Mouse (Mus musculus) heart, embryonic 15.5 days (tissue): Measurements from ENCODE around the gene Klhl35. TPM values are rescaled to one million over a fixed set of nuclear protein-coding genes. Genes with fewer than 3 reads are reported as not detected.

Source experiments
- ATAC-seq: fragments of 200-750 bp; cut with Nextera tagmentation; replicated peaks from 2 replicates; pipeline ENCODE4 v1.8.0; 2017; ENCODE audit warnings: low read depth, moderate TSS enrichment; ENCODE audit not compliant: insufficient number of reproducible peaks, insufficient read depth, low FRiP score
- H3K27ac ChIP-seq: fragments of 300-500 bp; sonication (generic); 2 replicates; pipeline ENCODE4 v1.5.1; 2015; ENCODE audit warnings: mild to moderate bottlenecking, inconsistent platforms
- H3K27me3 ChIP-seq: fragments of 300-500 bp; sonication (generic); 2 replicates; pipeline ENCODE4 v1.6.1; 2015; ENCODE audit warnings: inconsistent platforms
- H3K36me3 ChIP-seq: fragments of 300-500 bp; sonication (generic); 2 replicates; pipeline ENCODE4 v1.6.1; 2015; ENCODE audit warnings: mild to moderate bottlenecking, inconsistent platforms
- H3K4me1 ChIP-seq: fragments of 300-500 bp; sonication (generic); replicated peaks from 2 replicates; pipeline ENCODE4 v1.6.1; 2015; ENCODE audit warnings: inconsistent platforms
- H3K4me2 ChIP-seq: fragments of 300-500 bp; sonication (generic); 2 replicates; pipeline ENCODE4 v1.6.1; 2015; ENCODE audit warnings: inconsistent platforms, mild to moderate bottlenecking, moderate library complexity
- H3K4me3 ChIP-seq: fragments of 300-500 bp; sonication (generic); 2 replicates; pipeline ENCODE4 v1.5.1; 2015; ENCODE audit warnings: mild to moderate bottlenecking, inconsistent platforms
- H3K9ac ChIP-seq: fragments of 300-500 bp; sonication (generic); 2 replicates; pipeline ENCODE4 v1.6.1; 2015; ENCODE audit warnings: mild to moderate bottlenecking, inconsistent platforms
- H3K9me3 ChIP-seq: fragments of 300-500 bp; sonication (generic); replicated peaks from 2 replicates; pipeline ENCODE4 v1.6.1; 2016; ENCODE audit warnings: inconsistent platforms
- WGBS: fragments of 180-500 bp; shearing (Covaris S2); methylation state at CpG from one replicate; pipeline ENCODE4 v1.1.7; 2015; ENCODE audit warnings: mixed read lengths; 5-methylcytosine and 5-hydroxymethylcytosine counted together
- polyA plus RNA-seq: library from polyadenylated mRNA; unstranded; fragments of >200 nt; fragmentation: Nextera tagmentation; extraction: Ambion mirVana; gene quantifications from 2 replicates; pipeline ENCODE4 v1.2.1, GENCODE M21; 2015

Klhl35 gene
- polyA plus RNA-seq, 1 experiment from 2014 or later = 0.73 TPM

DNA sequence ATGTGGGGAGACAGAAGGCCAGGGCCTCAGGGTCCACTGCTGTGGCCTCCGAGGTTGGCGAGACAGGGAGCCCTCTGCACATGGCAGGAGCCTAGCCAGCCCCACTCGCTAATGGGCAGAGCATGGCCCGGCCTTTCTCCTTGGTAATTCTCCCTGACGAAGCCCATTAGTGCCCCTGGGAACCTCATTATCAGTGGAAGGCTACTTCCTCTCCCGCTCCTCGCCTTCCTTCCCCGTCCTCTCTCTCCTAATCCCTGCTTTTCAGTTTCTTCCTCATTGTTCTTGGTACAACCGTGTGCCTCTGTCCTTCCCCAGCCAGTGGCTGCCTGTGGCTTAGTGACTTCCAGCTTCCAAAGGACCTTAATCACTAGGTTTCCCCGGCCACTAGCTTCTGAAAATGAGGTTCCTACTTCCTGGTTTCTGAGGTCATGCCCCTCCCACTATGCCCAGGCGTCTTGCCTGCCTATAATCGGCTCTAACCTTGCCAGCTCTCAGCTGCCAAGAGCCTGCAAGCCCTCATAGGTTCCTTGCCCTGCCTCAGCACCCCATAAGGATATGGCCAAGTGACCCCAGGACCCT lies 31.0 kb upstream of the Klhl35 start:
- peaks cover 37% of the 10 kb centered on the region for H3K4me1 ChIP-seq
- WGBS = 47% methylated on average over 12 of the region's 12 CpGs
- no peak for ATAC-seq
- no peak overlapping the region; the same call in 1 of the 2 replicates for H3K9ac ChIP-seq
- H3K27me3 ChIP-seq = no peaks in the 10 kb centered on the region
- H3K9me3 ChIP-seq = no peaks in the 10 kb centered on the region
- H3K27ac ChIP-seq = no peak overlapping the region
- H3K36me3 ChIP-seq = no peaks in the 10 kb centered on the region; the same call in 1 of the 2 replicates
- H3K4me3 ChIP-seq = no peak overlapping the region
- no peak overlapping the region for H3K4me2 ChIP-seq

DNA sequence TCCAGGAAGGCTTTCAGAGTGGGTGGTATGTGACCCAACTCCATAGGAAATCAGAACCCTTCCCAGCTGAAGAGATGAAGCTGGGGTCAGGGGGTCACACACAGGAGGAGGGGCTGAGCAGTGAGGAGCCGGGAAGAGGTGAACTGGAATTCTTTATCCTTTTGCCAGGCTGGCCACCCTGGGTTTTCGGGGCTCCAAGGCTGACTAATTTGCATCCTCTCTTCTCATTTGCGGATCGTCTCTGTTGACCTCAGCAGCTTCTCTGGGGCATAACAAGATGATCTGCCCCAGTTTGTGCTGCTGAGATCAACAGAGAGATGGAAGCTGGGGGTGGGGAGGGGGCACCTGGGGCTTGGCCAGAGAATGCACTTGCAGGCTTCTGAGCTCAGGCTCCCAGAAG lies 29.3 kb upstream of the Klhl35 start:
- no peaks in the 10 kb centered on the region for H3K9me3 ChIP-seq
- H3K27ac ChIP-seq = no peak overlapping the region
- no peaks in the 10 kb centered on the region for H3K27me3 ChIP-seq
- WGBS = 42% methylated on average over 4 of the region's 4 CpGs
- H3K36me3 ChIP-seq = no peaks in the 10 kb centered on the region; the same call in 1 of the 2 replicates
- H3K9ac ChIP-seq = no peak overlapping the region
- H3K4me2 ChIP-seq = no peak overlapping the region
- ATAC-seq = no peak
- peaks cover 45% of the 10 kb centered on the region for H3K4me1 ChIP-seq
- no peak overlapping the region for H3K4me3 ChIP-seq

DNA sequence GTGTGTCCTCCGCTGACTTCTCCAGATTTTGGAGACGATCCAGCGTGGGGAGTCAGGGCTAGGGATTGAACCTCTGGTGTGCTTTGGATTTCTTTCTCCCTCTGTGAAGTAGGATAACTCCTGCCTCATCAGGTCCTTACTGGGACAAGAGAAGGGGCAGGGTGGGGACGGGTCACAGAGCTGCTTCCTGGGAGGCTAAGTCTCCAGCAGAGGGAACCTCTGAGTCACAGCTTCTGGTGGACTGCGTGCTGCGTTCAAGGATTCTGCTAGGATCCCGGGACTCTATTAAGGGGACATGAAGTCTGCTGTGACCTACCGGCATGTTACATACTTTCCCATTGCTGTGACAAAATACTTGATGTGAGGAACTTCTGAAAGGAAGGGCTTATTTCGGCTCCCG lies 26.9 kb upstream of the Klhl35 start:
- Histone ChIP-seq H3K4me1 (peaks cover 48% of the 10 kb centered on the region), H3K4me3 (no peak overlapping the region), H3K4me2 (no peak overlapping the region), H3K9ac (no peak overlapping the region), H3K9me3 (no peaks in the 10 kb centered on the region), H3K36me3 (no peaks in the 10 kb centered on the region; the same call in 1 of the 2 replicates), H3K27me3 (no peaks in the 10 kb centered on the region), H3K27ac (no peak overlapping the region)
- WGBS = 69% methylated on average over 10 of the region's 10 CpGs
- ATAC-seq = no peak

DNA sequence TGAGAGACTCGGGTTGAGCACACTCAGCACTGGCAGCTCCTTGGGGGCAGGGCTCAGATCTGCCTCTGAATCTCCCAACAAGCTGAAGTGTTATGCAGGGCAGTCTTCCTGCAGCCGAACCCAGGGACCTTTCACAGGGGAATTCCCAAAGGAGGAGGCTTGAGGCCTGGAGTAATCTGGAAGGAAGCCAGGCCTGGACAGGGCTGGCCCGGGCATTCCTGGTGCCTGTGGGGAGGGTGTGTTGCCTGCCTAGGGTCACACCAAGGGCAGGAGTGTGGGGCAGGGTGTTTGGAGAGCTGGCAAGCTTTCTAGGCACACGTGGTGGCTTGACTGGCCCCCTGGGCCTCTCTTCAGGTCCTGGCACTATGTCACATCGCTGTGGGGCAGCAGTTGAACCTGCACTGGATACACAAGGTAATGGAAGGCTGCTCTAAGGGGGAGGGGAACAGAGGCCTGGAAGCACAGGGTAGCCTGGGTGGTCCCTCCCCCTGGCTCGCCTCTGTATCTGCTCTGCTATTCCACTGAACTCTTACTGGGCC lies 24.2 kb upstream of the Klhl35 start:
- WGBS = 13% methylated on average over 6 of the region's 6 CpGs
- 0 out of 2 replicates have a peak overlapping the region, but pooled peaks have one; percentile 2 for H3K4me3 ChIP-seq
- H3K27me3 ChIP-seq = no peaks in the 10 kb centered on the region
- H3K27ac ChIP-seq = peak overlapping the region; percentile 89
- peak; percentile 92 for ATAC-seq
- H3K4me2 ChIP-seq = peak overlapping the region; percentile 32
- H3K9ac ChIP-seq = peak overlapping the region; percentile 26
- peaks cover 34% of the 10 kb centered on the region for H3K4me1 ChIP-seq
- no peaks in the 10 kb centered on the region for H3K9me3 ChIP-seq
- no peaks in the 10 kb centered on the region; the same call in 1 of the 2 replicates for H3K36me3 ChIP-seq

DNA sequence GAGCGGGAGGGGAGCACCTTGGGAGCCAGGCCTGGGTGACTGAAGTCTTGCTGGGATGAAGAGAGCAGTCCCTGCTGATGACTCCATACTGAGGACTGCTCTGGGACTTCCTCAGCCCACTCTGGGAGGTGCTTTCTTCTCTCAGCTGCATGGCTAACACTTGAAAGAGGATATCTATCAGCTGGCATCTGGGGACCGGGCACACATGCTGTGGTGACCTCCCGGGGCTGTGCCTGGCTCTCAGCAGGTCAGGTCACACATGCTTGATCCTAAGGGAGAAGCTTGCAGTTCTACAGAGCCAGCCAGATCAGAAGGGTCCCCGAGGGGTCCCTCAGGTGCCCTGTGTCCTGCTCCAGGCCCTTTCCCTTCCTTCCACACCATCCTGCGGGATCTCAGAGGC lies 22.6 kb upstream of the Klhl35 start:
- H3K4me3 ChIP-seq = no peak overlapping the region
- no peak for ATAC-seq
- H3K36me3 ChIP-seq = no peaks in the 10 kb centered on the region; the same call in 1 of the 2 replicates
- 52% methylated on average over 5 of the region's 5 CpGs for WGBS
- H3K27ac ChIP-seq = peak overlapping the region; percentile 56
- H3K9me3 ChIP-seq = no peaks in the 10 kb centered on the region
- H3K4me1 ChIP-seq = peaks cover 34% of the 10 kb centered on the region
- H3K27me3 ChIP-seq = no peaks in the 10 kb centered on the region
- no peak overlapping the region for H3K4me2 ChIP-seq
- peak overlapping the region; percentile 39; the same call in 1 of the 2 replicates for H3K9ac ChIP-seq

DNA sequence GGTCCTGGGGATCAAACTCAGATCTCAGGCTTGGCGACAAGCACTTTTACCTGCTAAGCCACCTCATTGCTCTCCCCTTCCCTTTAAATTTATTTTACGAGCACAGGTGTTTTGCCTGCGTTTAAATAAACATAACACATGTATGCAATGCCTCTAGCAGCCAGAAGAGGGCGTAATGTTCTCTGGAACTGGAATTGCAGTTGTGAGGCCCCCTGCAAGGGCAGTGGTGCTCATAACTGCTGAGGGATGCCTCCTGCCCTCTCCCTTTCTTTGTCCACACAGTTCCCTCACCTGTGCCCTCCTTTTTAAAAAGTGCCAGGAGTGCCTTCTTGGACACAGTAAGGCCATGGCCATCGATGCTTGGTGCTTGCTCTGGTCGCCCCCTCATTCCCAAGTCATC lies 21.8 kb upstream of the Klhl35 start:
- WGBS = 71% methylated on average over 6 of the region's 6 CpGs
- Histone ChIP-seq H3K9ac (no peak overlapping the region), H3K4me2 (no peak overlapping the region), H3K4me1 (peaks cover 31% of the 10 kb centered on the region), H3K4me3 (no peak overlapping the region), H3K27me3 (no peaks in the 10 kb centered on the region), H3K36me3 (no peaks in the 10 kb centered on the region), H3K9me3 (no peaks in the 10 kb centered on the region), H3K27ac (no peak overlapping the region)
- no peak for ATAC-seq

DNA sequence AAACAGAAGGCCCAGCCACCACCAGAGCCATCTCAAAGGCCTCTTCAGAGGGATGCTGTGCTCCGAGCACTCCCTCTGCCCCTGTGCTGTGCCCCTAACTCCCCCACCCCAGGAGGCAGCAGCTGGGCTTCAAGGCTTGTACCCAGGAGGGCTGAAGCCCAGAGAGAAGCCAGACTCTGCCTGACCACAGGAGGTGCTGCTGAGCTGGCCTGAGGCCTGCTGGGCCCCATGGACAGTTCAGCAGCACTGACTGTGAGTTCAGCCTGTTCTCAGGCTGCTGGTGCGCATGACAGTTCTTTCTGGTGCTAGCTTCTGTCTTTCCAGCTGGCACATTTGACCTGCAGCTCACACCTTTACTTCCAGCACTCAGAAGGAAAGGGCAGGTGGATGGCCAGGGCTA lies 20.0 kb upstream of the Klhl35 start:
- Histone ChIP-seq H3K36me3 (no peaks in the 10 kb centered on the region), H3K4me2 (no peak overlapping the region), H3K9ac (no peak overlapping the region), H3K27ac (no peak overlapping the region), H3K4me1 (peaks cover 27% of the 10 kb centered on the region), H3K9me3 (no peaks in the 10 kb centered on the region), H3K27me3 (no peaks in the 10 kb centered on the region), H3K4me3 (no peak overlapping the region)
- WGBS = 85% methylated on average over 2 of the region's 2 CpGs
- no peak for ATAC-seq

DNA sequence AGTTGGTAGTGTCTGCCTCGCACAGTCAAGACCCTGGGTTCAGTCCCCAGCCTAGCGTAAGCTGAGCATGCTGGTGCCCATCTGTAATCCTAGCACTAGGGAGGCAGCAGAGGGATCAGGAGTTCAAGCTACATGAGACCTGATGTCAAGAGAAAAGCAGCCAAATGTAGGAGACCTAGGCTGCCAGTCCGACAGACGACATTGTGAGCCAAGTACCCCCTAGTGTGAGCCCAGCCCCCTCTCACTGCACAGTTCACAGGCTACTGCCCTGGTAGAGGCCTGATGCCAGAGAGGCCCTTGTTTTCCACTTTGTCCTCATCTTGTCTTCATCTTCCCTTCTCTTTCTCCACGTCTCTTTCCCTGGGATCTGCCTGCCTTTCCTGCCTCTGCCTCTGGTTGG lies 18.5 kb upstream of the Klhl35 start:
- 77% methylated on average over 5 of the region's 5 CpGs for WGBS
- H3K4me2 ChIP-seq = no peak overlapping the region
- no peaks in the 10 kb centered on the region for H3K27me3 ChIP-seq
- peaks cover 14% of the 10 kb centered on the region for H3K4me1 ChIP-seq
- H3K27ac ChIP-seq = no peak overlapping the region
- H3K9ac ChIP-seq = no peak overlapping the region
- no peak for ATAC-seq
- H3K36me3 ChIP-seq = no peaks in the 10 kb centered on the region
- H3K9me3 ChIP-seq = no peaks in the 10 kb centered on the region
- H3K4me3 ChIP-seq = no peak overlapping the region

DNA sequence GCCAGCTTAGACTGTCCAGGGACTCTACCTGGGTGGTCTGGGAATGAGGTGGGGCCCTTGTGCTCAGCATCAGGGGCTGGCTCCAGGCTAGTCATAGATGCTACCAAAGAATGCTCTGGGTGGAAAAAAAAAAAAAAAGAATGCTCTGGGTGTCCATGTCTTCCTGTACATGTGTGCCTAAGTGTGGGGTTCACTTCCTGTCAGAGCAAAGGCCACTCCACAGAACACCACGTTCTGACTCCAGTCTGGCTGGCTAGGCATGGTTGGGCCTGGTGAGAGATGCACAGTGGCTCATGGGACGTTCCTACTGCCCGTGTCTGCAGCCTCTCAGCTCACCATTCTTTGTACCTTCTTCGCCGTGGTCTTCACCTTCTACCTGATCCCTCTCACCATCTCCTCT lies 17.2 kb upstream of the Klhl35 start:
- H3K4me1 ChIP-seq = peaks cover 9% of the 10 kb centered on the region
- ATAC-seq = no peak
- no peaks in the 10 kb centered on the region for H3K9me3 ChIP-seq
- H3K4me3 ChIP-seq = no peak overlapping the region
- H3K27ac ChIP-seq = 0 out of 2 replicates have a peak overlapping the region, but pooled peaks have one; percentile 14
- no peak overlapping the region for H3K4me2 ChIP-seq
- H3K27me3 ChIP-seq = no peaks in the 10 kb centered on the region
- H3K36me3 ChIP-seq = no peaks in the 10 kb centered on the region
- WGBS = 75% methylated on average over 5 of the region's 5 CpGs
- H3K9ac ChIP-seq = no peak overlapping the region

DNA sequence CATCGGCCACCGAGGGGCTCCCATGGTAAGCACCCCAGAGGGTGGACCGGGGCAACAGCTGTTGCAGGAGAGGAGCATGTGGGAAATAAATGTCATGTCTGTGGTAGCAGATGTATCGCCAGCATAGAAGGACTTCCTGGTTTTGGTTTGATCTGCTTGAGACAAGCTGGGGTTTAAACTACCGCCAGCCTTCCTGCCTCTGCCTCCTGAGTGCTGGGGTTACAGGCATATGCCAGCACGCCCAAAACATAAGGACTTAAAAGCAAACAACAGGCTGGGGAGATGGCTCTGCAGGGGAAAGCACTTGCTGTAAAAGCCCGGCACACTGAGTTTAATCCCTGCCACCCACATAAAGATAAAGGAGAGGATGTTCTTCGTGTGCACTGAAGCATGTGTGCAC lies 16.7 kb upstream of the Klhl35 start:
- Histone ChIP-seq H3K9ac (no peak overlapping the region), H3K4me1 (peaks cover 9% of the 10 kb centered on the region), H3K27me3 (no peaks in the 10 kb centered on the region), H3K27ac (0 out of 2 replicates have a peak overlapping the region, but pooled peaks have one; percentile 14), H3K4me2 (no peak overlapping the region), H3K9me3 (no peaks in the 10 kb centered on the region), H3K36me3 (no peaks in the 10 kb centered on the region), H3K4me3 (no peak overlapping the region)
- ATAC-seq = no peak
- 66% methylated on average over 8 of the region's 8 CpGs for WGBS

DNA sequence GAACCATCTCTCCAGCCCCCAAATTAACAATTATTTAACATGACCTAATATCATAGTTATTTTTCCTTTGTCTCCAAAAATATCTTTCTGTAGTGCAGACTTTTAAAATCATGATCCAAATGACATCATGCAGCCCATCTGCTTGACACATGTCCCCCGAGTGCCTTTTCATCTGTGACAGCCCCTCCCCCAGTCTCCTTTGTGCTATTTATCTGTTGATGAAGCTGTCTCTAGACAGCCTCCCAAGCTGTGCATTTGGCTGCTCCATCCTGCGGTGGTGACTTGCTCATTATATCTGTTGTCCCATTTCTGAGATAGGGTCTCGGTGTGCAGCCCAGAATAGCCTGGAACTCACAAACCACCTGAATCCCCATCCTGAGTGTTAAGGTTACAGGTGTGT lies 16.1 kb upstream of the Klhl35 start:
- WGBS = 36% methylated on average over 3 of the region's 3 CpGs
- Histone ChIP-seq H3K4me1 (peaks cover 9% of the 10 kb centered on the region), H3K4me2 (no peak overlapping the region), H3K9ac (no peak overlapping the region), H3K27ac (no peak overlapping the region), H3K36me3 (no peaks in the 10 kb centered on the region), H3K9me3 (no peaks in the 10 kb centered on the region), H3K27me3 (no peaks in the 10 kb centered on the region), H3K4me3 (no peak overlapping the region)
- no peak for ATAC-seq

DNA sequence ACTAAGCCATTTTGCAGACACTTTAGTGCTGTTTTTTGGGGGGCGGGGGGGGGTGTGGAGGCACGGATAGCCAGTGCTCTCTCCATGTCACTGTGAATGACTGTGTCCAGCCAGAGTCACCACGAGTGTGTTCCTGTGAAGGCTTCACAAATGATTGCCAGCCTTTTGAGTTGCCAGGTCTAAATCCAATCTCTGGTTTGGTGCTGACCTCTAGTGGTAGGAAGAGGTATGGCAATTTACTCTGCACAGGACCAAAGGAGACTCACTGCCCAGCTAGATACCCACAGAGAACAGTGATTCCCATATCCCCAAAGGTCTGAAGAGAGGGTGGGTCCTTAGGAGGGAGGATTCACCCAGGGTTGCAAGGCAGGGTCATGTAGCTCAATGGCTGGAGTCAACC lies 15.1 kb upstream of the Klhl35 start:
- H3K9me3 ChIP-seq = no peaks in the 10 kb centered on the region
- peaks cover 9% of the 10 kb centered on the region for H3K4me1 ChIP-seq
- no peak overlapping the region for H3K9ac ChIP-seq
- no peak for ATAC-seq
- H3K4me2 ChIP-seq = no peak overlapping the region
- no peak overlapping the region for H3K27ac ChIP-seq
- H3K36me3 ChIP-seq = no peaks in the 10 kb centered on the region
- H3K27me3 ChIP-seq = no peaks in the 10 kb centered on the region
- 0% methylated on average over 3 of the region's 3 CpGs for WGBS
- no peak overlapping the region for H3K4me3 ChIP-seq
